Mouse (Mus musculus) neutrophil, adult 5-6 weeks (primary cell): Measurements from ENCODE around the gene Cdh22. TPM values are rescaled to one million over a fixed set of nuclear protein-coding genes. Genes with fewer than 3 reads are reported as not detected.
A peak's percentile ranks its signal among the peaks of the same experiment; 100 is the strongest.

Experiments
- ATAC-seq: fragments of 151-379, 151-347 bp; 2 replicates; pipeline ENCODE4 v1.8.0; 2017; ENCODE audit warnings: mild to moderate bottlenecking, moderate TSS enrichment; ENCODE audit not compliant: insufficient number of reproducible peaks, poor library complexity, low FRiP score, severe bottlenecking; ENCODE audit errors: extremely low read depth
- total RNA-seq: library from RNA; stranded (forward); fragments of 200-1000 nt; gene quantifications from 2 replicates; pipeline ENCODE4 v1.2.3, GENCODE M21; 2017

Cdh22 gene
- total RNA-seq, 1 experiment from 2014 or later, result not detected

DNA sequence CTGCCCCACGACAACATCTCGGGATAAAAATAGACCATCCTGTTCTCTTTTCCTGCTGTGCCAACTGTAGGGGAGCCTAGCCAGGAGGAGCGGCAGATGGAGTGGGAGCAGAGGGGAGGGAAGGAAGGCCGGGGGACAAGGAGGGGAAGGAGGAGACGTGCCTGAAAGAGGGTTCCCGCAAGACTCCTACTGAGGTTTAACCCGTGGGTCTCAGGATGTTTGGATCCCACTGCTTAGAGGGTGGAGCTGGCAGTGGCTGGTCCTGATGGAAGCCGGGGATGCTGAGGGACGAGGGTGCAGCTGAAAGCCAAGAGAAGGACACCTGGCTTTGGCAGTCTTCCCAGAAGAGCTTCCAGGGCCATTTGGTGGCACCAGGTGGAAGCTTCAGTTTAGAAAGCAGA lies 161.3 kb downstream of the Cdh22 start:
- no peak for ATAC-seq

- ATAC-seq, result no peak
These were observed 164.4 kb downstream of the Cdh22 start for GRCm38 (mm10) chr2:165070096-165070816.

- no peak for ATAC-seq
These were observed 165.8 kb downstream of the Cdh22 start for GRCm38 (mm10) chr2:165068806-165069205.

- no peak for ATAC-seq
These were observed 170.2 kb downstream of the Cdh22 start for GRCm38 (mm10) chr2:165064489-165064888.

GRCm38 (mm10) chr2:165061638-165062433 lies 172.8 kb downstream of the Cdh22 start:
- peak; percentile 59; the same call in 1 of the 2 replicates for ATAC-seq

Other genes starting within 250 kb of the Cdh22 start
- gene Ncoa5, start 200.0 kb downstream of the Cdh22 start, total RNA-seq, result 43.1 and 51.1 TPM in 2 replicates
- gene Cd40, start 179.2 kb downstream of the Cdh22 start, total RNA-seq, result 63.9 and 81.2 TPM in 2 replicates
- not detected in 2 replicates for gene 1700025C18Rik, start 144.1 kb downstream of the Cdh22 start, total RNA-seq
- 38.2 and 45.3 TPM in 2 replicates for gene Slc35c2, start 53.0 kb upstream of the Cdh22 start, total RNA-seq
- gene Elmo2, start 91.6 kb upstream of the Cdh22 start, total RNA-seq, result 23.8 and 26.0 TPM in 2 replicates
- gene Zfp663, start 133.9 kb upstream of the Cdh22 start, total RNA-seq, result not detected in 2 replicates
- not detected in 2 replicates for gene Zfp334, start 153.4 kb upstream of the Cdh22 start, total RNA-seq
- gene Ocstamp, start 165.6 kb upstream of the Cdh22 start, total RNA-seq, result not detected in 2 replicates
- gene Slc13a3, start 238.4 kb upstream of the Cdh22 start, total RNA-seq, result not detected in 2 replicates